Mouse (Mus musculus) layer of hippocampus, adult 11-12 months (tissue): Measurements from ENCODE around the gene Ampd1.

Source experiments
- DNase-seq: peaks from one replicate; pipeline ENCODE4 v3.0.0; 2022; ENCODE audit warnings: low spot score

Ampd1 gene

DNA sequence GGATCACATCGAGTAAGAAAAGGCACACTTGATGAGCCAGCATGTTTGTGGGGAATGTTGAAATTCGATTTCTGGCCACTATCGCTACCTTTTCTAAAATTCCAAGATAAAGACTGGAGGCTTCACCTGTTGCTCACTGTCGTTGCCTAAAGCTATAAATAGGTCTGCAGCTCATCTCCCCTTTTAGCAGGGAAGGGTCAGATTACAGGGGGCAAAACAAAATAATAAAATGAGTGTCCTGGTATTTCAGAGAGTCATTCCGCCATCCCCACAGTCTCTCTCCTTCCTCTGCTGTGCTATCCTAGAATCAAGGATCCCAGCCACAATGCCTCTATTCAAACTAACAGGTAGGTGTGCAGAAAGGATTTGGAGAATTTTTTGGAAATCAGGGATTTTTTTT is at the start of gene Ampd1:
Gene Ampd1, plus strand, starts transcription at position 244 of the 400 bp plus-strand sequence.
- no peak for DNase-seq

DNA sequence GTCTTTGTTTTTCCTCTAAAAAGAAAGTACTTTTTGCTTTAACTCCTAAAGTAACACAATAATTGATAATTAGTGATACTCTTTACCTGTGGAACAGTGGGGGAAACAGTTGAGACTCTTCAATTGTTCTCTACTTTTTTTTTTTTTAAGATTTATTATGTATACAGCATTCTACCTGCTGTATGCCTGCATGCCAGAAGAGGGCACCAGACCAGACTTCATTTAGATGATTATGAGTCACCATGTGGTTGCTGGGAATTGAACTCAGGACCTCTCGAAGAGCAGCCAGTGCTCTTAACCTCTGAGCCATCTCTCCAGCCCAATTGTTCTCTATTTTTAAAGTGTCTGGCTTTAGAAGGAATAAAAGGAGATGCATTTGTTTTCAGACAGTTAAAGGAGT is 47.6 kb upstream of the Ampd1 start:
- no peak for DNase-seq

DNA sequence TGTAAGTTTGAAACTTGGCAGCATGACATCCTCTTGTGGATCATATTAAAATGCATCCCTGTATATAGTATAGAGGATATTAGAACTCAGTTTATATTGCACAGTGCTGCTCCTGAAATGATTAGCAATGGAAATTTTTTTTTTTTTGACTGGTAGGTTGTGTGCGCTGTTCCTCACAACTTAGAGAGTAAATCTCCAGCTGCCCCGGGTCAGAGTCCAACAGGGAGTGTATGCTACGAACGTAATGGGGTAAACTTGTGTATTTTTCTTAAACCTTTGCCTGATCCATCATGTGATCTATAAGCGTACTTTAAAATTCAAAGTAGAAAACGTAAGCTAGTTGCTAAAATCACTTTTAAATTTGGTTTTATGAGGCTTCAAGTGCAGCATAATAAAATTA is 33.5 kb upstream of the Ampd1 start:
- no peak for DNase-seq

DNA sequence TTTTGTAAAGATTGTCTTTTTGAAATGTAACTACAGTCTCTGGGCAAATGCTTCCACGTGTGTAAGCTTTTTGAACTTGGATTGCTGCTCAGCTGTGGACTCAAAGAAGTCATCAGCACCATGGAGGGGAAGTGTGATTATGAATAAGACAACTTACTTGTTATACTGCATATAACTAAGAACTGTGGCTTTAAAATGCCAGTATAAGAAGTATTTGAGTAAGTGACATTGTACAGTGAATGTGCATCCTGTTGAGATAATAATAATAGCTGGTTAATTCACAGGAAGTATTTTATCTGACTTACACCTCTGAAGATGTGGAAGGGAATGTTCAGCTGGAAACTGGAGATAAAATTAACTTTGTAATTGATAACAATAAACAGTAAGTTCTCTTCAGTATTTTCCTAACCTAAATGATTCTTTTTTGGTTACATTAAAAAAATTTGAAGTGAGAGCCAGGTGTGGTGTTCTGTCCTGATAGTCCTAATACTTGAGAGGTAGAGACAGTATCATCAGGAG is 32.9 kb upstream of the Ampd1 start:
- DNase-seq: no peak

DNA sequence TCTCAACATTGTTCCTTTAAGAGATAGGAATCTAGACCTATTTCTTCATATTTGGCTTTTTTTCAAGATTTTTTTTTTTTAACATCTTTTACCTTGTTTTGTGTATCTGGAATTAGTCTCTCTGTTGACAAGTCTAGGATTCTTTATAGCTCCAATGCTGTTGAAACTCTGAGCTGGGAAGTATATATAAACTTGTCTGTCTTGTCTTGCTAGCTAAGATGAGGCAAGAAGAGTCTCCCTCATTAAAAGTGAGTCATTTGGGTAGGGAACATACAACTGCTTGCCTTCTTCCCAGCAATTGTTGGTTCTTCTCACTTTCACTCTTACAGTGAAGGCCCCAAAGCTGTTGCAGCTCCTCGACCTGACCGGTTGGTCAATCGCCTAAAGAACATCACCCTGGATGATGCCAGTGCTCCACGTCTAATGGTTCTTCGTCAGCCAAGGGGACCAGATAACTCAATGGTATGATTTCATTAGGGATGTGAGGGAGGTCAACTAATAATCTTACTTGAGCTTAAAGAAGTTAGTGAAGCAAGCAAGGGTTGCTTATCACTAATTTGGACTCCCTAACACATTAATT is 17.7 kb upstream of the Ampd1 start:
- no peak for DNase-seq

DNA sequence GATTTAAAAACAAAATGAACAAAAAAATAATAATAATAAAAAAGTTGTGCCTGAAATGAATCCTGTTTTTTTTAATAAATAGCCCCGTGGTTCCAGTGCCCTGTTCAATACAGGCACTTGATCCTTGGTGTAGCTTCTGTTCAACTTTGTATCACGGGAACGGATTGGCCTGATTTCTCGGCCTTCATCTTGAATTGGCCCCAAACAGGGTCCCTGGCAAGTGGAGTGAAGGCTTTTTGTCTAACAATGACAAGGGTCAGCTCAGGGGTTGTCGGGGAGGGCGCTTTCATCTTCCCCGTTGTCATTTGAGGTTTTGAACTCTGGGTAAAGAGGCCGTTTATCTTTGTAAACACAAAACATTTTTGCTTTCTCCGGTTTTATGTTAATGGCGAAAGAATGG is 16.1 kb upstream of the Ampd1 start:
- peak; percentile 9 for DNase-seq

DNA sequence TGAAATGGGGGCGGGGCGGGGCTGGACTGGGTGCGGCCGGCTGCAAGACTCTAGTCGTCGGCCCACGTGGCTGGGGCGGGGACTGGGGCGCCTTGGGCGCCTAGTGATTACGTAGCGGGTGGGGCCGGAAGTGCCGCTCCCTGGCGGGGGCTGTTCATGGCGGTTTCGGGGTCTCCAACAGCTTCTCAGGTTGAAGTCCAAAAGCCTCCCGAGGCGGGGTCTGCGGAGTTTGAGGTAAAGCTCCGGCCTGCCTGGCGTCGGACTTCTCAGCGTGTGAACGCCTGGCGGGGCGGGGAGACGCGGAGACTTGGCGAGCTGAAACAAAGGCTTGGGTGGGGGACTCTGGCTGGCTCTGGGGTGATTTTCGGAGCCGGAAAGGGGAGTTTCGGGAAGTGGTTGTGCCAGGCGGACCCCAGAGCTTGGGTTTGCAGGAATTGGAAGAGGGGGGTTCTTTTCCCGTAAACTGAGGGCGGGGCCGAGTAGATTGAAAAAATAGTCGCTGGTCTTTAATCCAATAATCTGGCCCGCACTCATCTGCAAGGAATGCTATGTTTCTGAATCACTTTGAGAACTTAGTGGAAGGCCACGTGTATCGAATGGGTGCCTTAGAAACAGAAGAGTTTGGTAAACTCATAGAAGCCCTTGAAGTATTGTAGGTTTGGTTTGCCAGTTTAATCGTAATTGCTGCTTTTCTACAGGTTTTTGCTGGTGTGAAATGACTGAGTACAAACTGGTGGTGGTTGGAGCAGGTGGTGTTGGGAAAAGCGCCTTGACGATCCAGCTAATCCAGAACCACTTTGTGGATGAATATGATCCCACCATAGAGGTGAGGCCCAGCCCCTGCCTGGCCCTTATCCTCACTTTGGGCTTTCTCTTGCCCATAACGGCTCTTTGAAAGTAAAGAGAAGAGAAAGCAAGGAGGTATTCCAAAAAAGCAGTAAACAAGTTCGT is 15.3 kb upstream of the Ampd1 start, which contains the start of gene Nras:
Gene Nras, plus strand, starts transcription at position 79 of the 951 bp plus-strand sequence.
- peak; percentile 92 for DNase-seq

DNA sequence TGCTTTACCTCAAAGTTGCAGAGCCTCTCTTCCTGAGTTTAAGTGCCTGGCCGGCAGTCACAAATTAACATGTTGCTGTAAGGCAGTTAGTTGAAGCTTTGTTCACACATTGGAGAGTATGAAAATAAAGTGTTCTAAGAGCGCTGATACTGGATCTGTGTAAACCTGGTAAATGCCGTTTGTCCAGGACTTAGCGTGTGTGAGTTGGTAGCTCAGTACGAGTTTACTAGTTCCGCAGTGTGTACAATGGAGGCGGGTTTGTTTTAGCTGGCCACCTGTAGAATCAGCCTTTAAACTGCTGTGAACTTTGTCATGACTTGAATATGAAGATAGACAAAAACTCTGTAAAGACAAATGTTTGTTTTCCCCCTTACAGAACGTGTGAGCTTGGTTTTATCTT is 6.9 kb upstream of the Ampd1 start:
- no peak for DNase-seq

DNA sequence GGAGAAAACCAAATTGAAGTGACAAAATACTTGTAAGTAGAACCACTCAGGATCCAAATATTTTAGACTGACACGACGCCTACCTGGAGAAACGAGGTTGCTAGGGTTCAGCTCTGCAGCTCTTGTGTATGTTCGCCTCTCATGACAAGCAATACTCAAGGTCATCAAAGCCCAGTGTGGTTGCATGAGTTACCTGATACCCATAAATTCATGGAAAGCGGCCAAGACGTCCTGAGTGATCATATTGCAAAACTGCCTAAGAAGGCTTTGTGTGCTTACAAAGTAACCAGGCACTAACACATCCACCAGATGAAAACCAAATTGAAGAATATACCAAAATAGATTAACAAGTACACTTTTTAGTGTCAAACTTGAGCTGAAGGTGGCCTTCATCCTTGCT is 4.8 kb upstream of the Ampd1 start:
- DNase-seq: no peak

DNA sequence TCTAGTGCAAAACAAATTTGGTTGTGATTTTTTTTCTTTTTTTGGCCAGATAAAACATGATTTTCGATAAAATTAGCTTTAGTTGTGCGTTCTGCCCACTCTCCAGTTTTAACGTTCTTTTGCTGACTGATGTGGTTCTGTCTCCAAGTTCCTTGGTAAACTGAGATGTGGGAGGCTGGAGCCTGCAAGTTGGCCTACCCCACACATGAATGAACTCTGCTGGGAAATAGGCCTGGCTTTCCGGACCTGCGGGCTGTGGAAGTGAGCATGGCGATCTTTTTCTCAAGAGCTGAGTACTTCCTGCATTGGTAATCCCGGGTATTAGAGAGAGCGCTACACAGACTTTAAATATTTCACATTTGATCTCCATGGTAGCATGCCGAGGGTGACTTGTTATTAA is 2.1 kb downstream of the Ampd1 start:
- no peak for DNase-seq

DNA sequence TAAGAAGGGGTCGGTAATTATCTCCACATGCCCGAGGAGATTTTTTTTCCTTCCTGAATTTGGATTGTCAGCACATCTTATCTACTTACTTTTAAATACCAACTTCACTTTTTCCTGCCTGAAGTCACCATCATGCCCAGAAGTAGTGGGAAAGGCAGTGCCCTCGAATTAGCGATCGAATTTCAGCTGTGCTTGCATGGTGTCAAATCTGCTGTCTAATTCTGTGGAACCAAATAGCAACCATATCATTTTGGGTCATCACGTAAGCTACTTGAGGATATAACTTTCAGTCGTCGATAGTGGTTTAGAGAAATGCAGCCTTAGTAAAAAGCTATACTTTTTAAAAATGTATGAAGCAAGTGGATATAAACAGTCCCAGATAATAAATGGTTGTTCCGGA is 2.7 kb downstream of the Ampd1 start:
- no peak for DNase-seq

DNA sequence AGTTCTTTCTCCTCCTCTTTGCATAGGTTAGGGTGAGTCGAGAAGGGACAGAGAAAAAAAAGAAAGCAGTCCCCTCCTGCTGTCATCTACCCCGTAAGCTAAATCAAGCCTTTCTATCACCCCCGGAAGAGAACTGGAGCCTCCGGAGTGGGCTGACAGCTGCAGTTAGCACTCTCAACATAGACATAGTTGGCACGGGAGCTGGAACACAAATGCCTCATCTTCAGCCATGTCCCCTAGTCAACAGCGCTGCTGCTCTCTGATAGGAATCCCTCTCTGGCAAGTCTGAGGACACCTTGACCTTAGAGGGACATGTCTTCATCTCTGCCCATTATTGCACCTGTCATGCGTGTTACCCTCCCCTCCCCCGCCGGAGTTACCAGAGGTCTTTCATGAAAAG is 5.5 kb downstream of the Ampd1 start:
- DNase-seq: peak; percentile 6

DNA sequence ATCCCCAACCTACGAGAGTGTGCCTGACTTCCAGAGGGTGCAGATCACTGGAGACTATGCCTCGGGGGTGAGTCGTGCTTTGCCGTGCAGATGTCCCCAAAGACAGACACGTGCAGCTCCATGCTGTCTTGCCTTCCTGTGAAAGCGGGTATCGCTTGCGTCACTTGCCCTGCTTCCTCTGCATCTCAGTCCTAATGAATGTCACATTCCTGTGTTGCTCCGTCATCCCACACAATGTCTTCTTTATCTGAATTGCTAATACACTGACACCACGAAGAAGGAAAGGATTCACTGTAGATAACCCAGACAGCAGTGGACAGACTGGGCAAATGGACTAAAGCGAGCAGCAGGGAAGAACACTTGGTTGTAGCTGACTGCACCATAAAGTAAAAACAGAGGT is 7.2 kb downstream of the Ampd1 start:
- no peak for DNase-seq

DNA sequence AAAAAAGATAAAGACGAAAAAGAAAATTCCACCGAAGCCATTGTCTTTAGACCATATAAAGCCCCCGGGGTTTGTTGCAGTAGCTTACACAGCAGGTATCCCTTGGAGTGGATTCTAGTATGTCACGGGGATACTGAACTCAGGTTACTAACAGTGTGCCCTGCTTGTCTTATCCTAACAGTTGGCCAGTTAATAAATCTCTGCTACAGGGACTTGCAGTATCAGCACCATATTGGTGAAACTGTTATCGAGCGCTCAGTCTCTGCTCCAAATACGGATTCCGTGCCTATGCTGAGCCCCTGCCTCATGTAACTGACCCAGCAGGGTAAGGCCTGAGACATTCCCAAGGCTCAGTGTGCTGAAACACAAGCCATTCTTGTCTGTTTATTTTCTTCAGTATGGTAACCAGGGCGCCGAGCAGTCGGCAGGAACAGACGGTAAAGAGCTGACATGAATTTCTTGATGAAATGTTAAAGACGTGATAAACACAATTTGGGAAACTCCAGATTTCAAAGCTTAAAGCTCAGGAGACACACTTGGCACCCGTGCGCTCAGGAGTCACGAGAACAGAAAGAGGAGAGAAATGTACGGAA is 8.1 kb downstream of the Ampd1 start:
- DNase-seq: no peak

DNA sequence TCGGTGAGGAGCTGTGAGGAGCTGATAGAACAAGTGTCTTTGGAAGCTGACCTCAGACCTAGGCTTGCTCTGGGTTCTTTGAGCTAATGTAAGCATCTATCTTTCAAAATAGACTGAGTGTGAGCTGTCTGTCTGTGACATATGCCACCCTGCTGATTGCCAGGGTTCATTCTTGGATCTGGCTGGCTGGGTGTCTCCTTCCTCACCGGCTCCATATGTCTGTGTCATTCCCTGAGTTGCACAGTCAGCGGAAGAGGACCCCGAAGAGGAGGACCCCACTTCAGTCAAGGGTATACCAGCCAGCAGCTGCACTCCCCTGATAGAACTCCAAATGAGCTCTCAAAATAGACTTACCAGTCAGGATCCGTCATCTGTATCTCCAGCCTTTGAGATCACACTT is 8.9 kb downstream of the Ampd1 start:
- peak; percentile 10 for DNase-seq

DNA sequence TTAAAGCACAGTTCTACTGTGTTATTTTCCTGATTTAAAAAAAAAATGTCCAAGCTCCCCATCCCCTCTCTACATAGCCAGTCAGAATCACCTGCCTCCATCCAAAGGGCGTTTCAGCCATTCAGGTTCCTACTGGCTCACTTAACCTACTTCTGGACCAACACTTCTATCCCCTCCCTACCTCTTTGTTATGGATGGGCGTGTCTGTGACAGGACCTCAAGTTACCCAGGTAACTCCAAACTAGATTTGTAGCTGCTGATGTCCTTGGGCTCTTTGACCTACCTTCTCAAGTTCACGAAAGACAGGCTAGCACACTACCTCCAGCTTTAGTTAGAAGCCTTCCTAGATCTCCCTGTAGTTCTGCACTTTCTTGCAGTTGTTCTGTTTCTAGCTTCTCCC is 12.2 kb downstream of the Ampd1 start:
- no peak for DNase-seq

DNA sequence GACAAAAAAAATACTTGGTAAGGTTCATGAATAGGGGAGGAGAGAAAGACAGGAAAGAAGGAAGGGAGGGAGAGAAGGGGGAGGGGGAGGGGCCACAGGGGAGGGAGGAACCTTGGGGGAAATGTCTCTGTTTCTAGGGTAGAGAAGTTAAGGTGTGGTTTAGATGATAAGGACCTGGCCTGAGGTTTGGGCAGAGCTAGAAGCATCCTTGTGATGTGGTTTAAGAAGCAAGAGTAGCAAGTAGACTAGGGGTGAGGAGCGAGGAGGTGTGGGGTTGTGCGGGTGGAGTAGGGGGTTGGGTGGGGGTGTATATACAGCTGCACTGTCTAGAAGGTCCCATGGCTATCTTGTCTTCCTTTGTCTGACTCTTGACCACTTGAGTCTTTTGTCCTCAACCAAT is 17.9 kb downstream of the Ampd1 start:
- DNase-seq: no peak

DNA sequence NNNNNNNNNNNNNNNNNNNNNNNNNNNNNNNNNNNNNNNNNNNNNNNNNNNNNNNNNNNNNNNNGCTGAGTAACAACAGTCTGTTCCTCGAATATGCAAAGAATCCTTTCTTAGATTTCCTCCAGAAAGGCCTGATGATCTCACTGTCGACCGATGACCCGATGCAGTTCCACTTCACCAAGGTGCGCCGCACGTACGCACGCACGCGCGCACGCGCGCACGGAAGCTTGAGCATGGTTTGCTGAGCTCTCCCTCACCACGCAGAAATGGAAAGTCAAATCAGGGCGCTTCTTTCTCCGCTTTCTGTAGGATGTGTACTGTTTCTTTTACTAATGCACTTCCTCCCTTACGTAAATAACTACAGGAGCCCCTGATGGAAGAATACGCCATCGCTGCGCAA is 24.8 kb downstream of the Ampd1 start:
- no peak for DNase-seq

DNA sequence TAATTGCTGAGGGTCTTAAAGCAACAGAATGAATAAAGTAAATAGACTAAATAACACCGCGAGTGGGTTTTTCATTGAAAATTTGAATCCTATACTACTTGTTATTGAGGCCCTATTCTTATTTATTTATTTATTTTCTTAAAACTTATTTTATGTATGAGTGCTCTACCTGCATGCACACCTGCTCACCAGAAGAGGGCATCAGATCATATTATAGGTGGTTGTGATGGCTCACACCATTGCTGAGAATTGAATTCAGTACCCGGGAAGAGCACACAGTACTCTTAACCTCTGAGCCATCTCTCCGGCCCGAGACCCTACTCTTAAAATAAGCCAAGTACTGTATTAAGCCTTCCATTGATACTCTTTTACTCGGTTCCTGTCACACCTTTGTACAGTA is 25.9 kb downstream of the Ampd1 start:
- DNase-seq: no peak

DNA sequence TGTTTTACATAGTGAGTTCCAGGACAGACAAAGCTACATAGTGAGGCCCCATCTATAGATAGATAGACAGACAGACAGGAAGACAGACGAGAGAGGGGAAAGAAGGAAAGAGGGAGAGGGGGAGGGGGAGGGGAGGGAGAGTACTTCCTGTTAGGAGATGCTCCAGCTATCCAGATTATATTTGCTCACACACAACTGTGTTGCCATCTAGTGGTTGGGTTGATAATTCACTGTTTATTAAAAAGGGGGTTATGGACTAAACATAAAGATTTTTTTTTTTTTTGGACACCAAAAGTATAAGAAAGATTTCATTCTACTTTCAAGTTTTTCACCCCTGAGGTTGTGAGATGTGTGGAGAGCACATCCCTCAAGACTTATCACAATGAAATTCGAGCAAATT is 26.9 kb downstream of the Ampd1 start:
- no peak for DNase-seq

DNA sequence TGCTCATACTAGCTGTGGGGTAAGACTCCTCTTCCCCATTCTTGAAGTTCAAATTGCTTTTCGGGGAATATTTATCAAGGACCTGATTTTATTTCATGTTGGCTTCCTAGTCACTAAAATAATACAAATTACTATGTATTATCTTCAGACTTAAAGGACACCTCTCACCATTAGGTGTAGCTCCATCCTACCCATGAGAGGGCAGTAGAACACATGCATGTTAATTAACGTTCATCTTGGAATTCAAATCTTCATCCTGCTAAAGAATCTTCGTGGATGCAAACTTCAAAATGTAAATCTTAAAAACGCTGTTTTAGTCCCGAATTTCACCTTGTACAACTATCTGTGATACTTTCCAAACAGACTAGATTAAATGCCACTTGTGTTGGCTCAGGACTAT is 27.4 kb downstream of the Ampd1 start:
- DNase-seq: no peak

DNA sequence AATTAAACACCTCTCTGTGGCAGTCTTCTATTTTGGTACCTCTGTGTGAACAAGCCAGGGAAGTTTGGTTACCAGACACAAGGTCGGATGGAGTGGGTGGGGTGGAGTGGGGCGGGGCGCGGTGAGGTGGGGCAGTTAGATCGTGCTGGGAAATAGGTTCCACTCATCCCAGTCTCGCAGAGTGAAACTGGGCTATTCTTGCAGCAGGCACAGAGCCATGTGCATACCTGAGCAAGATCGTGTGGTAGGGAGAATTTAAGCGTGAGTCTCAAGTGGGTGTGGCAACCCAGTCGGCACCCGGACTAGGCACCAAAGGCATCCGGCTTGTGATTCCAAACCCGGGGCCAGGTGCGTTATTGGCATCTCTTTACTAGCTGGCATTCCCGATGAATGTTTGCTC is 28.1 kb downstream of the Ampd1 start:
- DNase-seq: no peak
